Mouse (Mus musculus): ENCODE data around the gene Actg1. TPM values are rescaled to one million over a fixed set of nuclear protein-coding genes. Genes with fewer than 3 reads are reported as not detected.

Actg1 gene
- total and polyA plus RNA-seq, 3 experiments: 1,832 to 4,362 (median 2,424) TPM

GRCm38 (mm10) chr11:120366443-120367027, 18.2 kb upstream of the Actg1 start:
- dilution Hi-C loops (cut with MboI; ENCODE audit: extremely low pct_ligation_motif_present, extremely low pct_unique_long_range_greater_than_20kb, low sequenced_read_pairs) (no loop called here), in situ Hi-C loops (cut with MboI; ENCODE audit: low pct_ligation_motif_present, low pct_unique_long_range_greater_than_20kb, low sequenced_read_pairs) (no loop called here)
- TF ChIP-seq MXI1 (IDR thresholded peaks at IDR 0.05; ENCODE audit: low read depth, low read length) (no peak), EP300 (IDR thresholded peaks at IDR 0.05; ENCODE audit: low read length) (no peak), RCOR1 (conservative IDR thresholded peaks at IDR 0.05; ENCODE audit: low read depth, low read length) (no peak), MAZ (IDR thresholded peaks at IDR 0.05; ENCODE audit: low read depth, low read length) (no peak), UBTF (IDR thresholded peaks at IDR 0.05; ENCODE audit: low read depth, low read length) (no peak), POLR2AphosphoS2 (IDR thresholded peaks at IDR 0.05; ENCODE audit: low read depth, low read length) (no peak), USF1 (IDR thresholded peaks at IDR 0.05; ENCODE audit: low read depth, low read length) (no peak), MYC (IDR thresholded peaks at IDR 0.05; ENCODE audit: low read depth, low read length) (no peak), JUND (conservative IDR thresholded peaks at IDR 0.05; ENCODE audit: low read depth, low read length) (no peak), CTCF (conservative IDR thresholded peaks at IDR 0.05 in 1 of 2, IDR thresholded peaks at IDR 0.05 in 1 of 2; ENCODE audit: low read depth in 2 of 2, low read length in 2 of 2) (no peak), ZMIZ1 (IDR thresholded peaks at IDR 0.05; ENCODE audit: low read depth, low read length) (no peak), NRF1 (IDR thresholded peaks at IDR 0.05; ENCODE audit: low read depth, low read length) (no peak), JUN (IDR thresholded peaks at IDR 0.05; ENCODE audit: insufficient read depth, low read depth, low read length) (no peak), MAX (IDR thresholded peaks at IDR 0.05; ENCODE audit: low read length) (no peak), TBP (conservative IDR thresholded peaks at IDR 0.05; ENCODE audit: low read depth, low read length) (no peak)
- Histone ChIP-seq H3K9ac (ENCODE audit: insufficient read depth, low read depth) (no peak overlapping the region), H3K4me1 (ENCODE audit: control insufficient read depth in 1 of 2, insufficient read depth in 2 of 2) (peaks cover 5 to 17% of the 10 kb centered on the region in 2 experiments), H3K27ac (ENCODE audit: insufficient read depth, low read depth) (no peak overlapping the region), H3K4me3 (replicated peaks in 1 of 3; ENCODE audit: low read depth in 2 of 3, low read length in 2 of 3, poor library complexity in 1 of 3) (no peak overlapping the region), H3K9me3 (replicated peaks; ENCODE audit: low read length) (no peaks in the 10 kb centered on the region), H3K36me3 (replicated peaks in 1 of 2; ENCODE audit: control insufficient read depth in 1 of 2, insufficient read depth in 1 of 2, low read length in 1 of 2) (peaks cover 0 to 42% of the 10 kb centered on the region in 2 experiments), H3K27me3 (replicated peaks) (peaks cover 4% of the 10 kb centered on the region), H3K79me2 (replicated peaks; ENCODE audit: control insufficient read depth, extremely low read depth, insufficient read depth, poor library complexity, severe bottlenecking) (no peaks in the 10 kb centered on the region), H3K4me2 (ENCODE audit: insufficient read depth, low read depth, poor library complexity, severe bottlenecking) (no peak overlapping the region)
- DNase-seq (ENCODE audit: extremely low read depth): no peak

DNA sequence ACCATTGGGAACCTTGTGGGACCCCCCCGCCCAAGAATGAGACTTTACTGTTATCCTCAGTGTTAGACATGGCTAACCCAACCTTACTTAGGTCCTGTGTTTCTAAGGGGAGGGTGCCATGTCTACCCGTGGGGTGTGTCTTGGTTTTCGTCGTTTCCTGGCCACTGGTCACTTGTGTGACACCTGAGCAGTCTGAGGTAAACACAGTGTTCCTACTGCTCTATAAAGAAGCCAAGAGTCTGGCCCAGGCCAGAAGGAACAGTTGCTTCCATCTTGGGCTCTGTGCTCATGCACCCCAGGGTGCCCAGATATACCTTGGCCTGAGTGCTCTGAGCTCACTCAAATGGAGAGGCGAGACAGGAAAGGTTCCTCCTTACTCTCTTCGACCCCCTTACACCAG, 14.5 kb upstream of the Actg1 start:
- dilution Hi-C loops (cut with MboI; ENCODE audit: extremely low pct_ligation_motif_present, extremely low pct_unique_long_range_greater_than_20kb, low sequenced_read_pairs): no loop called here
- peaks cover 5 to 16% of the 10 kb centered on the region in 2 experiments for H3K4me1 ChIP-seq (ENCODE audit: control insufficient read depth in 1 of 2, insufficient read depth in 2 of 2)
- H3K9me3 ChIP-seq (replicated peaks; ENCODE audit: low read length): no peaks in the 10 kb centered on the region
- in situ Hi-C loops (cut with MboI; ENCODE audit: low pct_ligation_motif_present, low pct_unique_long_range_greater_than_20kb, low sequenced_read_pairs): no loop called here
- DNase-seq (ENCODE audit: extremely low read depth): no peak
- no peak overlapping the region for H3K4me3 ChIP-seq (replicated peaks in 1 of 3; ENCODE audit: low read depth in 2 of 3, low read length in 2 of 3, poor library complexity in 1 of 3)
- no peak for TF ChIP-seq USF1 (IDR thresholded peaks at IDR 0.05; ENCODE audit: low read depth, low read length)
- no peak for TF ChIP-seq RCOR1 (conservative IDR thresholded peaks at IDR 0.05; ENCODE audit: low read depth, low read length)
- no peak for TF ChIP-seq E2F4 (IDR thresholded peaks at IDR 0.05; ENCODE audit: insufficient replicate concordance, low read depth, low read length)
- no peak for TF ChIP-seq ETS1 (conservative IDR thresholded peaks at IDR 0.05; ENCODE audit: low read depth, low read length)
- no peak for TF ChIP-seq SMC3 (IDR thresholded peaks at IDR 0.05; ENCODE audit: low read depth, low read length)
- no peak for TF ChIP-seq ZC3H11A (IDR thresholded peaks at IDR 0.05; ENCODE audit: low read depth, low read length)
- no peak for TF ChIP-seq IRF4 (IDR thresholded peaks at IDR 0.05; ENCODE audit: low read depth, low read length)
- H3K79me2 ChIP-seq (replicated peaks; ENCODE audit: control insufficient read depth, extremely low read depth, insufficient read depth, poor library complexity, severe bottlenecking): no peaks in the 10 kb centered on the region
- no peak overlapping the region for H3K9ac ChIP-seq (ENCODE audit: insufficient read depth, low read depth)
- H3K27ac ChIP-seq (ENCODE audit: insufficient read depth, low read depth): no peak overlapping the region
- no peak overlapping the region for H3K4me2 ChIP-seq (ENCODE audit: insufficient read depth, low read depth, poor library complexity, severe bottlenecking)
- H3K27me3 ChIP-seq (replicated peaks): peaks cover 11% of the 10 kb centered on the region
- peaks cover 0 to 6% of the 10 kb centered on the region in 2 experiments for H3K36me3 ChIP-seq (replicated peaks in 1 of 2; ENCODE audit: control insufficient read depth in 1 of 2, insufficient read depth in 1 of 2, low read length in 1 of 2)

All from CH12.LX (cell line).